Mouse (Mus musculus): ENCODE data around the gene Tinag.
"Not testable (repeated sequence)": the region's sequence is repeated elsewhere in the genome, so short reads cannot be mapped to it uniquely, and the experiment has no call there.

Tinag gene

GRCm38 (mm10) chr9:77045585-77045984 lies at the start of gene Tinag:
Gene Tinag, minus strand, starts transcription at chr9:77045794.
- no peak for DNase-seq (ENCODE audit: low spot score)

GRCm38 (mm10) chr9:77083221-77083620 lies 37.6 kb upstream of the Tinag start:
- DNase-seq (ENCODE audit: low spot score): not testable (repeated sequence)

GRCm38 (mm10) chr9:77071676-77072075 lies 26.1 kb upstream of the Tinag start:
- no peak for DNase-seq (ENCODE audit: low spot score)

GRCm38 (mm10) chr9:77056611-77057010 lies 11.0 kb upstream of the Tinag start:
- no peak for DNase-seq (ENCODE audit: low spot score)

GRCm38 (mm10) chr9:77054426-77055193 lies 9.0 kb upstream of the Tinag start:
- no peak for DNase-seq (ENCODE audit: low spot score)

GRCm38 (mm10) chr9:77051406-77051805 lies 5.8 kb upstream of the Tinag start:
- no peak for DNase-seq (ENCODE audit: low spot score)

GRCm38 (mm10) chr9:77049669-77050068 lies 4.1 kb upstream of the Tinag start:
- DNase-seq (ENCODE audit: low spot score): no peak

- no peak for DNase-seq (ENCODE audit: low spot score)
Observed at GRCm38 (mm10) chr9:77046067-77046715, 597 bp upstream of the Tinag start.

- DNase-seq (ENCODE audit: low spot score): no peak
Observed at GRCm38 (mm10) chr9:77035361-77035760, 10.2 kb downstream of the Tinag start.

- no peak for DNase-seq (ENCODE audit: low spot score)
Observed at GRCm38 (mm10) chr9:77032430-77033154, 13.0 kb downstream of the Tinag start.

GRCm38 (mm10) chr9:77025271-77025670 lies 20.3 kb downstream of the Tinag start:
- DNase-seq (ENCODE audit: low spot score): no peak

- DNase-seq (ENCODE audit: low spot score): no peak
Observed at GRCm38 (mm10) chr9:77018935-77019334, 26.7 kb downstream of the Tinag start.

GRCm38 (mm10) chr9:76996021-76996420 lies 49.6 kb downstream of the Tinag start:
- DNase-seq (ENCODE audit: low spot score): no peak

GRCm38 (mm10) chr9:76989946-76990345 lies 55.6 kb downstream of the Tinag start:
- no peak for DNase-seq (ENCODE audit: low spot score)

- no peak for DNase-seq (ENCODE audit: low spot score)
Observed at GRCm38 (mm10) chr9:76934813-76935212, 110.8 kb downstream of the Tinag start.

- DNase-seq (ENCODE audit: low spot score): no peak
Observed at GRCm38 (mm10) chr9:76915093-76915661, 130.4 kb downstream of the Tinag start.
